Mouse (Mus musculus) liver, embryonic 14.5 days (tissue): Measurements from ENCODE around the gene Cacna1d.

ENCODE experiments used
- CTCF ChIP-seq: IDR thresholded peaks from 2 replicates; pipeline ENCODE4 v1.5.1; 2016; ENCODE audit warnings: antibody characterized with exemption, low read depth, control low read depth
- EP300 ChIP-seq: IDR thresholded peaks from 2 replicates; pipeline ENCODE4 v1.6.1; 2016; ENCODE audit warnings: antibody characterized with exemption, low read depth

DNA sequence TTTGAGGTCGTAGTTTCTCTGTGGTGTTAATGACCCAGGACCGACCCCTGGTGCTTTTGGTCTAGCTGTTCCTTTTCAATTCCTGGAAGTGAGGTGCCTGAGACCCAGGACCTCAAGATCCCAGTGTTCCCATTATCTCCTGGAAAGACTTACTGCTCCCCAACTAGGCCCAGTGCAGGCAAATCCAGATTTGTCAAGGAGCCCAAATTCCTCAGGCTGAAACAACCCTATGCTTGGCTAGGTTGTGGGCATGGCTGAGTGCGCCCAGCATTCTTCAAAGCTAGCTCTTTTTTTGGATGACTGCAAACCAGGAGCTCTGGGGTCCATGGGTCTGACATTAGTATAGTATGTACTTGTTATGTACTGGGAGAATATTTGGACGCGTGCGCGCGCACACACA is 471.9 kb downstream of the Cacna1d start:
- TF ChIP-seq CTCF (no peak), EP300 (no peak)
